Mouse (Mus musculus) Patski (cell line): ENCODE data around the gene Dnajc5g. TPM values are rescaled to one million over a fixed set of nuclear protein-coding genes. Genes with fewer than 3 reads are reported as not detected.

Source experiments
- ATAC-seq: fragments of 100-300 bp; one replicate; pipeline ENCODE4 v1.8.0; 2021
- CTCF ChIA-PET: fragments of 350-600 bp; sonication (Branson Sonifier 250); formaldehyde crosslinking; loops from one replicate; lab custom pipeline; 2022; ENCODE audit warnings: inconsistent platforms; lab: Charles Lee
- POLR2A ChIA-PET: fragments of 350-600 bp; sonication (Branson Sonifier 250); formaldehyde crosslinking; loops from one replicate; lab custom pipeline; 2022; ENCODE audit warnings: antibody characterized with exemption, inconsistent platforms; lab: Charles Lee
- DNase-seq: peaks from one replicate; pipeline ENCODE4 v3.0.0-alpha.2; 2011; ENCODE audit warnings: low read depth, low spot score
- H3K27me3 ChIP-seq: fragments of 371-371 bp; one replicate; pipeline ENCODE4 v1.5.1; 2021
- CTCF ChIP-seq: fragments of 100-300 bp; IDR thresholded peaks from one replicate; pipeline ENCODE4 v1.5.1; 2021
- in situ Hi-C: fragments of 300-500 bp; cut with MboI; formaldehyde crosslinking; loops from 3 replicates; pipeline ENCODE4 v1.11.1; 2018; ENCODE audit warnings: low pct_unique_long_range_greater_than_20kb, mixed read lengths
- polyA plus RNA-seq: library from polyadenylated mRNA; unstranded; gene quantifications from one replicate; pipeline ENCODE4 v1.2.3, GENCODE M21; 2021

Gene Dnajc5g
- polyA plus RNA-seq, 1 experiment from 2014 or later, result not detected

DNA sequence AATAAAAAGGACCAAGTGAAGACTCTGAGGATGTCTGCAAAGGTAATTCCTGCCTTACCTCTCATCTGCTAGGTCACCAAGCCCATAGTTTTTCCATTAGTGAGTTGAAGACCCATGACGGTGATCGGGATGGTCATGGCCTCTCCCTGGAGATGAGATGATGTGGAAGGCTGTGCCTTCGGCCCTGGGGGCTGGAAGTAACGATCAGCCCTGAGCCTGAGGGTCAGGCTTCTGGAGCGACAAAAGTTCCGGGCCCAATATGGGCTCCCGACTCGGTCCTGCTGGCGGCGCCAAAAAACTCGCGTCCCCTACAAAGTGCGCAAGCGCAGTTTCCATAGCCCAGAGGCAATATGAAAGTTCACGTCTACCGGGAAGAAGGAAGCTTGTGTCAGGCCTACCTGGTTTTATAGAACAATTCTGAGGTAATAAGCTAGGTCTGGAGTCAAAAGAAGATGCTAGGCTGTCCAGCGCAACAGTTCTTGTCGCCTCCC lies 2.0 kb downstream of the Dnajc5g start, which contains the start of gene Slc30a3:
Gene Slc30a3, minus strand, starts transcription at position 238 of the 491 bp plus-strand sequence.
- DNase-seq, result no peak
- peaks cover 21% of the 10 kb centered on the region for H3K27me3 ChIP-seq
- in situ Hi-C loops, result no loop called here
- ChIA-PET CTCF (no interaction called here), POLR2A (no interaction called here)
- TF ChIP-seq CTCF, result no peak
- no peak for ATAC-seq

DNA sequence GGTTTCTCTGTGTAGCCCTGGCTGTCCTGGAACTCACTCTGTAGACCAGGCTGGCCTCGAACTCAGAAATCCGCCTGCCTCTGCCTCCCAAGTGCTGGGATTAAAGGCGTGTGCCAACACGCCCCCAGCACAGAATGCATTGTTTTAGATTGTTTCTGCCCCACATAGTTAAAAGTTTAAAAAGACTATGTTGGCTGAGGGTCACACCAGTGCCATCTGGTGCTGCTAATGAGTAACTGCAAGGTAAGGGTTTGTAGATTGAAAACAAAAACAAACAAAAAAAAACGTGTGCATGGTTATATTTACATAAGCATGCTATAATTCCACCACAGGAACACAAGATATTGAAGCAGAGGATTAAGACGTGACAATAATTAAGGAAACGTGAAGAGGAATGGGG lies 4.7 kb downstream of the Dnajc5g start:
- CTCF ChIA-PET, result interaction anchor here (1.8 kb wide), 1 partner anchor 13 kb away, joined by 5 read pairs; no protein-coding TSS in a partner anchor
- H3K27me3 ChIP-seq, result peaks cover 10% of the 10 kb centered on the region
- POLR2A ChIA-PET, result no interaction called here
- DNase-seq (no peak), ATAC-seq (no peak)
- in situ Hi-C loops, result no loop called here
- peak; percentile 78 for TF ChIP-seq CTCF

- no peak for TF ChIP-seq CTCF
- peaks cover 19% of the 10 kb centered on the region for H3K27me3 ChIP-seq
- CTCF ChIA-PET, result no interaction called here
- ATAC-seq (no peak), DNase-seq (no peak)
- POLR2A ChIA-PET, result interaction anchor here (0.6 kb wide), 1 partner anchor 1877 kb away, joined by 3 read pairs; no protein-coding TSS in a partner anchor
- in situ Hi-C loops, result no loop called here
Observed at GRCm38 (mm10) chr5:31116354-31116753, 10.3 kb downstream of the Dnajc5g start, which contains the start of gene Trim54. Gene Trim54 (plus strand): TSS chr5:31116712.

DNA sequence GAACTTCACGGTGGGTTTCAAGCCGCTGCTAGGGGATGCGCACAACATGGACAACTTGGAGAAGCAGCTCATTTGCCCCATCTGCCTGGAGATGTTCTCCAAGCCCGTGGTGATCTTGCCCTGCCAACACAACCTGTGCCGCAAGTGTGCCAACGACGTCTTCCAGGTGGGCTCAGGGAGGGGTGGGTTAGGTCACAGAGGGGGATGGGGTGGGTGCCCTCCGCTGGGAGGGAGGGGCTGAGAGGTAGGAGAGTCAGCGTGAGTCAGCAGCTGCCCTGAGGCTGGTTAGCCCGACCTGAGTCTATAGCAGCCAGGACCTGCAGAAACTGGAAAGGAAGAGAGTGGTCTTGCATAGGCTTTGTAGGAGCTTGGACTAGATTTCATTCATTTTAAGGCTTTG lies 10.8 kb downstream of the Dnajc5g start:
- in situ Hi-C loops, result no loop called here
- POLR2A ChIA-PET, result no interaction called here
- ATAC-seq, result no peak

GRCm38 (mm10) chr5:31121111-31121510 lies 15.0 kb downstream of the Dnajc5g start:
- in situ Hi-C loops, result no loop called here
- no peak for DNase-seq
- POLR2A ChIA-PET, result no interaction called here
- H3K27me3 ChIP-seq, result peaks cover 18% of the 10 kb centered on the region
- CTCF ChIA-PET, result no interaction called here
- TF ChIP-seq CTCF, result no peak
- no peak for ATAC-seq

More for the DNA sequence above, 10.8 kb downstream of the Dnajc5g start:
- TF ChIP-seq CTCF, result no peak
- CTCF ChIA-PET, result no interaction called here
- no peak for DNase-seq
- peaks cover 20% of the 10 kb centered on the region for H3K27me3 ChIP-seq

DNA sequence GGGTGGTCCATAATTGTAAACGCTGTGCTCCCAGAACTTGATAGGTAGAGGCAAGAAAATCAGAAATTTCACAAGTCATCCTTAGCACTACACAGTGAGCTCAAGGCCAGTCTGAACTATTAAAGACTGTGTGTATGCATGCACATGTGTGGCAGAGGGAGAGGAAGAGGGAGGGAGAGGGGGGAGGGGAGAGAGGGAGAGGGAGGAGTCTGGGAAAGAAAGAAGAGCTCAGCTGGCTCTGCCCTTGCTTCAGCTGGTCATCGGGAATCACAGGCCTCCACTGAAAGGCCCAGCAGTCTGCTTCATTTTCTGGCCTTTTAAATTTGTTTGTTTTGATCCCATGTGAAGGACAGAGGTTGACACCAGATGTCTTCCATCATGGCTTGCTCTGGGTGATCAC lies 17.4 kb downstream of the Dnajc5g start:
- no peak for TF ChIP-seq CTCF
- ATAC-seq (no peak), DNase-seq (no peak)
- CTCF ChIA-PET, result interaction anchor here (1.7 kb wide), 2 partner anchors 12 to 17 kb away, joined by 3 to 5 read pairs; no protein-coding TSS in a partner anchor
- peaks cover 24% of the 10 kb centered on the region for H3K27me3 ChIP-seq
- POLR2A ChIA-PET, result interaction anchor here (0.6 kb wide), 1 partner anchor 29 kb away, joined by 3 read pairs; no protein-coding TSS in a partner anchor
- in situ Hi-C loops, result no loop called here

GRCm38 (mm10) chr5:31126050-31126449 lies 20.0 kb downstream of the Dnajc5g start:
- CTCF ChIA-PET, result interaction anchor here (1.3 kb wide), 1 partner anchor 167 kb away, joined by 3 read pairs; no protein-coding TSS in a partner anchor
- no peak for DNase-seq
- POLR2A ChIA-PET, result no interaction called here

GRCm38 (mm10) chr5:31136730-31137424 lies 30.8 kb downstream of the Dnajc5g start:
- H3K27me3 ChIP-seq, result peaks cover 44% of the 10 kb centered on the region
- in situ Hi-C loops, result no loop called here

More at GRCm38 (mm10) chr5:31126050-31126449, 20.0 kb downstream of the Dnajc5g start:
- ATAC-seq, result no peak
- no peak for TF ChIP-seq CTCF
- in situ Hi-C loops, result no loop called here
- peaks cover 35% of the 10 kb centered on the region for H3K27me3 ChIP-seq

GRCm38 (mm10) chr5:31137658-31138057 lies 31.6 kb downstream of the Dnajc5g start:
- in situ Hi-C loops, result no loop called here
- TF ChIP-seq CTCF, result no peak
- ATAC-seq, result no peak
- DNase-seq, result no peak
- POLR2A ChIA-PET, result no interaction called here
- CTCF ChIA-PET, result interaction anchor here (1.2 to 1.7 kb wide), 2 partner anchors 14 kb away, joined by 3 to 6 read pairs; no protein-coding TSS in a partner anchor
- H3K27me3 ChIP-seq, result peaks cover 41% of the 10 kb centered on the region

More at GRCm38 (mm10) chr5:31136730-31137424, 30.8 kb downstream of the Dnajc5g start:
- no peak for DNase-seq
- TF ChIP-seq CTCF, result no peak
- ATAC-seq, result no peak
- ChIA-PET POLR2A (no interaction called here), CTCF (interaction anchor here (1.2 kb wide), 1 partner anchor 15 kb away, joined by 3 read pairs; no protein-coding TSS in a partner anchor)

DNA sequence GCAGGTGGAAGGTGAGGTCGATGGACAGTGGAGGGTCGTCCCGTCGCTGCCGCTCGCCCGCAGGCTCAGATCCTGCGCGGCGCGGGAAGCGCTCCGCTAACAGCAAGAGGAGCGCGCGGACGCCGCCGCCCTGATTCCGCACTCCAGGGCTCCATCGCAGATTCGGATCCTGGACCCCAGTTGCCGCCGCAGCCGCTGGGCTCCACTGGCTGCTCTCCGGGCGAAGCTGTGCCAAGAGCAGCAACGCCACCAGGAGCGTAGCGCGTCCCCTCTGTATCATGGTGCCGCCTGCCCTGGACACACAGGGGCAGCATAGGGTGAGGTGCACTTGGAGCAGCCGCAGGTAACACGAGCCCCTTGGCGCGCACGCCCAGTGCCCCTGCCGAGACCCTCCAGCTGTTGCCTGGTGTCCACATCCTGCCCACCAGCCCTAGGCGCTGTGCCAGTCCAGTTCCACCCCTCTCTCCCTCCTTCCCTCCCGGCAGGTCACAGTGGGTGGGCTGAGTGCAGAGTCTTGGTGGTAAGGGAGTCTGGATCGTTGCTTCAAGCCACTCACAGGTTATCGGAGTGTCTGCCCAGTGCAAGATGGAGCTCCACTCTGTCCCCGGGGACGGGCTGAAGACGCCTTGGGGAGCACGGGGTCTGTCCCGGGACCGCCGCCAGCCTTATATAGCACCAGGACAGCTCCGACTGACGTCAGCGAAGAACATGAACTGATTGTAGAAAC lies 32.3 kb downstream of the Dnajc5g start, which contains the start of gene Ucn:
Gene Ucn, minus strand, starts transcription at position 589 of the 727 bp plus-strand sequence.
- no peak for DNase-seq
- in situ Hi-C loops, result no loop called here
- TF ChIP-seq CTCF, result no peak
- ATAC-seq, result peak; percentile 31
- ChIA-PET CTCF (interaction anchor here (1.7 kb wide), 1 partner anchor 13 kb away, joined by 6 read pairs; no protein-coding TSS in a partner anchor), POLR2A (no interaction called here)
- peaks cover 41% of the 10 kb centered on the region for H3K27me3 ChIP-seq
